Mouse (Mus musculus) neural tube, embryonic 12.5 days (tissue): Measurements from ENCODE around the gene Prss23. TPM values are rescaled to one million over a fixed set of nuclear protein-coding genes. Genes with fewer than 3 reads are reported as not detected.

Experiments used
- polyA plus RNA-seq: library from polyadenylated mRNA; unstranded; fragments of >200 nt; fragmentation: Nextera tagmentation; extraction: Ambion mirVana; gene quantifications from 2 replicates; pipeline ENCODE4 v1.2.1, GENCODE M21; 2016

The Prss23 gene
- polyA plus RNA-seq, 1 experiment from 2014 or later, result 15.4 TPM

Other genes with a start within 250 kb of the Prss23 start
- gene Tmem135, start 123.0 kb downstream of the Prss23 start, polyA plus RNA-seq, result 19.5 and 21.8 TPM in 2 replicates
- 2.7 and 2.9 TPM in 2 replicates for gene Fzd4, start 122.8 kb downstream of the Prss23 start, polyA plus RNA-seq
- gene Me3, start 105.2 kb upstream of the Prss23 start, polyA plus RNA-seq, result 1.1 and 1.9 TPM in 2 replicates